In the genomic region with DNA sequence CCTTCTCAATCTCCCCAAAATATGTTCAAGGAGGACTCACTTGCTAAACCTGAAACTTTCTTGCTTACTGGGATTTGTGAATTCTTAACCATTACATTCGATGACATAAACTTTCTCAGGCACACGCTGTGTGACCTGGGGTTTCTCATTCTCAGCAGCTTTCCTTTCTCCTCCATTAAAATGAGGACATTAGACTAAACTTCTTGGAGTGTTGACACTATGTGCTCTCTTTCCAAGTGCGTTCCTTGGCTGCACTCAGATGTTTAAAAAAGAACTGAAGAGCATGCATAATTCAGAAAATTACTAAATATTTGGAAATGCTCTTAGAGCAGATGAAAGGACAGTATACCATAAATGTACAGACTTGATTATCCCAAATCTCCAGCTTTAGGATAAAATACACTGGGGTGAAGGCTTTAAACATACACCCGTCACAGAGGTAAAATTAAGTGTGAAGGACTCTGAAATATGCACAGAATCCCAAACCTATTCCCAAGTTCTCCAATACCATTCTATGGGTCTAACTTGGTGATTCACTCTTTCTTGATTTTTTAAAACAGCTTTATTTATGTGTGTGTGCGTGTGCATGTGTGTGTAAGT, we compare ENCODE assay signal across 16 mouse cellular contexts. TPM values are rescaled to one million over a fixed set of nuclear protein-coding genes. Genes with fewer than 3 reads are reported as not detected.
"Had no signal": no experiment of that assay in that cellular context is flagged by ENCODE, and none has a peak within 500 bp of the region (broad histone marks: within the 10 kb centered on the region; RNA-seq: fewer than 3 reads in every experiment).

No protein-coding gene starts in this region.

- H3K4me3 ChIP-seq: kidney, embryonic 15.5 days; left cerebral cortex, adult 2 months; liver, embryonic 12.5 days; liver, embryonic 15.5 days had no signal

- DNase-seq: kidney, adult 11 months; kidney, adult 8-10 months; kidney, postnatal 10 days; kidney, postnatal 36 days; layer of hippocampus, postnatal 36 days; lung, adult 18-20 months; midbrain, embryonic 14.5 days; right cerebral cortex, postnatal 4 days; thymus, postnatal 25 days had no signal

- H3K36me3 ChIP-seq: kidney, embryonic 15.5 days; liver, embryonic 12.5 days; liver, embryonic 15.5 days had no signal

- H3K9ac ChIP-seq: kidney, embryonic 15.5 days; liver, embryonic 12.5 days; liver, embryonic 15.5 days had no signal

- ATAC-seq: hindbrain, embryonic 16.5 days; liver, embryonic 12.5 days had no signal

- H3K27ac ChIP-seq: kidney, embryonic 15.5 days; left cerebral cortex, adult 2 months; liver, embryonic 12.5 days; liver, embryonic 15.5 days had no signal

- H3K9me3 ChIP-seq: kidney, embryonic 15.5 days; liver, embryonic 12.5 days; liver, embryonic 15.5 days had no signal

- H3K4me1 ChIP-seq: kidney, embryonic 15.5 days; liver, embryonic 12.5 days; liver, embryonic 15.5 days had no signal

- H3K4me2 ChIP-seq: kidney, embryonic 15.5 days; liver, embryonic 12.5 days; liver, embryonic 15.5 days; midbrain, embryonic 11.5 days had no signal

- H3K27me3 ChIP-seq: kidney, embryonic 15.5 days; liver, embryonic 12.5 days; liver, embryonic 15.5 days had no signal

RNA-seq across cellular contexts. Expression of gene Rarb, which starts 36.9 kb away (rescaled TPM):
- total RNA-seq: megakaryocyte progenitor cell, adult 5-6 weeks had no signal
